Mouse (Mus musculus): ENCODE data around the gene Slc44a1. TPM values are rescaled to one million over a fixed set of nuclear protein-coding genes. Genes with fewer than 3 reads are reported as not detected.
A peak's percentile ranks its signal among the peaks of the same experiment; 100 is the strongest.

Slc44a1 gene
- polyA plus RNA-seq, 1 experiment from 2014 or later = 21.4 TPM

- Histone ChIP-seq H3K9ac (no peak overlapping the region), H3K27ac (no peak overlapping the region), H3K4me3 (no peak overlapping the region), H3K4me2 (replicated peaks) (no peak overlapping the region), H3K36me3 (no peaks in the 10 kb centered on the region), H3K4me1 (no peaks in the 10 kb centered on the region), H3K9me3 (replicated peaks) (no peaks in the 10 kb centered on the region), H3K27me3 (no peaks in the 10 kb centered on the region)
- WGBS = 81% methylated on average over 5 of the region's 5 CpGs
- no peak for ATAC-seq (ENCODE audit: low FRiP score)
These were observed 174.5 kb downstream of the Slc44a1 start for GRCm38 (mm10) chr4:53614576-53615225.

GRCm38 (mm10) chr4:53617968-53618367, 177.8 kb downstream of the Slc44a1 start:
- WGBS = 61% methylated on average over 3 of the region's 3 CpGs
- H3K9ac ChIP-seq = no peak overlapping the region

GRCm38 (mm10) chr4:53620104-53620503, 179.9 kb downstream of the Slc44a1 start:
- Histone ChIP-seq H3K4me2 (replicated peaks) (no peak overlapping the region), H3K4me3 (no peak overlapping the region), H3K27ac (no peak overlapping the region), H3K9ac (no peak overlapping the region), H3K27me3 (no peaks in the 10 kb centered on the region), H3K4me1 (peaks cover 7% of the 10 kb centered on the region), H3K36me3 (no peaks in the 10 kb centered on the region), H3K9me3 (replicated peaks) (no peaks in the 10 kb centered on the region)
- ATAC-seq (ENCODE audit: low FRiP score) = no peak
- WGBS = 85% methylated on average over 6 of the region's 6 CpGs

More at GRCm38 (mm10) chr4:53617968-53618367, 177.8 kb downstream of the Slc44a1 start:
- H3K27me3 ChIP-seq = no peaks in the 10 kb centered on the region
- no peak overlapping the region for H3K27ac ChIP-seq
- H3K9me3 ChIP-seq (replicated peaks) = no peaks in the 10 kb centered on the region
- no peak overlapping the region for H3K4me2 ChIP-seq (replicated peaks)
- no peak for ATAC-seq (ENCODE audit: low FRiP score)
- no peak overlapping the region for H3K4me3 ChIP-seq
- H3K4me1 ChIP-seq = no peaks in the 10 kb centered on the region
- H3K36me3 ChIP-seq = no peaks in the 10 kb centered on the region

- no peak overlapping the region for H3K27ac ChIP-seq
- no peaks in the 10 kb centered on the region for H3K27me3 ChIP-seq
- H3K4me2 ChIP-seq (replicated peaks) = no peak overlapping the region
- 70% methylated on average over 6 of the region's 6 CpGs for WGBS
- H3K9ac ChIP-seq = no peak overlapping the region
- peaks cover 10% of the 10 kb centered on the region for H3K4me1 ChIP-seq
- no peaks in the 10 kb centered on the region for H3K9me3 ChIP-seq (replicated peaks)
- no peaks in the 10 kb centered on the region for H3K36me3 ChIP-seq
- no peak for ATAC-seq (ENCODE audit: low FRiP score)
- no peak overlapping the region for H3K4me3 ChIP-seq
These were observed 180.9 kb downstream of the Slc44a1 start for GRCm38 (mm10) chr4:53621084-53621483.

- Histone ChIP-seq H3K4me2 (replicated peaks) (no peak overlapping the region), H3K27ac (no peak overlapping the region), H3K9ac (no peak overlapping the region), H3K9me3 (replicated peaks) (no peaks in the 10 kb centered on the region), H3K36me3 (no peaks in the 10 kb centered on the region), H3K4me1 (peaks cover 10% of the 10 kb centered on the region), H3K27me3 (no peaks in the 10 kb centered on the region), H3K4me3 (no peak overlapping the region)
- no peak for ATAC-seq (ENCODE audit: low FRiP score)
- 85% methylated on average over 5 of the region's 5 CpGs for WGBS
These were observed 181.3 kb downstream of the Slc44a1 start for GRCm38 (mm10) chr4:53621490-53621889.

GRCm38 (mm10) chr4:53623711-53624110, 183.5 kb downstream of the Slc44a1 start:
- no peaks in the 10 kb centered on the region for H3K27me3 ChIP-seq
- H3K27ac ChIP-seq = no peak overlapping the region
- H3K4me1 ChIP-seq = peaks cover 10% of the 10 kb centered on the region
- H3K4me2 ChIP-seq (replicated peaks) = no peak overlapping the region
- ATAC-seq (ENCODE audit: low FRiP score) = no peak
- no peaks in the 10 kb centered on the region for H3K9me3 ChIP-seq (replicated peaks)
- 84% methylated on average over 1 of the region's 1 CpGs for WGBS
- H3K9ac ChIP-seq = no peak overlapping the region
- no peaks in the 10 kb centered on the region for H3K36me3 ChIP-seq
- H3K4me3 ChIP-seq = no peak overlapping the region

GRCm38 (mm10) chr4:53624816-53625215, 184.6 kb downstream of the Slc44a1 start:
- Histone ChIP-seq H3K4me1 (peaks cover 10% of the 10 kb centered on the region), H3K27ac (no peak overlapping the region), H3K4me2 (replicated peaks) (no peak overlapping the region), H3K36me3 (no peaks in the 10 kb centered on the region), H3K4me3 (no peak overlapping the region), H3K9ac (no peak overlapping the region), H3K27me3 (no peaks in the 10 kb centered on the region), H3K9me3 (replicated peaks) (no peaks in the 10 kb centered on the region)
- ATAC-seq (ENCODE audit: low FRiP score) = peak; percentile 77
- 43% methylated on average over 4 of the region's 4 CpGs for WGBS

- Histone ChIP-seq H3K9me3 (replicated peaks) (no peaks in the 10 kb centered on the region), H3K36me3 (no peaks in the 10 kb centered on the region), H3K27me3 (no peaks in the 10 kb centered on the region), H3K9ac (no peak overlapping the region), H3K4me1 (peaks cover 10% of the 10 kb centered on the region), H3K4me3 (no peak overlapping the region), H3K27ac (no peak overlapping the region), H3K4me2 (replicated peaks) (no peak overlapping the region)
- ATAC-seq (ENCODE audit: low FRiP score) = 0 out of 2 replicates have a peak, but pooled peaks have one; percentile 38
- 77% methylated on average over 3 of the region's 3 CpGs for WGBS
These were observed 185.1 kb downstream of the Slc44a1 start for GRCm38 (mm10) chr4:53625263-53625662.

- Histone ChIP-seq H3K4me3 (no peak overlapping the region), H3K4me2 (replicated peaks) (no peak overlapping the region), H3K9me3 (replicated peaks) (no peaks in the 10 kb centered on the region), H3K4me1 (peaks cover 29% of the 10 kb centered on the region), H3K36me3 (no peaks in the 10 kb centered on the region), H3K27ac (no peak overlapping the region), H3K27me3 (no peaks in the 10 kb centered on the region), H3K9ac (no peak overlapping the region)
- WGBS = 61% methylated on average over 4 of the region's 4 CpGs
- ATAC-seq (ENCODE audit: low FRiP score) = no peak
These were observed 188.7 kb downstream of the Slc44a1 start for GRCm38 (mm10) chr4:53628924-53629323.

- Histone ChIP-seq H3K27me3 (no peaks in the 10 kb centered on the region), H3K27ac (peak overlapping the region; percentile 93), H3K36me3 (no peaks in the 10 kb centered on the region), H3K4me3 (peak overlapping the region; percentile 88), H3K9ac (peak overlapping the region; percentile 93), H3K9me3 (replicated peaks) (no peaks in the 10 kb centered on the region), H3K4me1 (peaks cover 31% of the 10 kb centered on the region), H3K4me2 (replicated peaks) (peak overlapping the region; percentile 65)
- 6% methylated on average over 12 of the region's 12 CpGs for WGBS
- peak; percentile 64 for ATAC-seq (ENCODE audit: low FRiP score)
These were observed 190.7 kb downstream of the Slc44a1 start for GRCm38 (mm10) chr4:53630963-53631315.

GRCm38 (mm10) chr4:53631316-53632010, 191.2 kb downstream of the Slc44a1 start, which contains the start of gene Fsd1l:
TSS of gene Fsd1l (plus strand) at chr4:53631471.
- peak; percentile 90 for ATAC-seq (ENCODE audit: low FRiP score)
- peak within 1 kb of the TSS; percentile 88 for H3K4me3 ChIP-seq
- H3K27ac ChIP-seq = peak within 1 kb of the TSS; percentile 93
- WGBS = under 1% methylated on average over 70 of the region's 88 CpGs
- H3K36me3 ChIP-seq = no peaks in the 10 kb centered on the region
- H3K9ac ChIP-seq = peak within 1 kb of the TSS; percentile 93
- H3K4me2 ChIP-seq (replicated peaks) = peak within 1 kb of the TSS; percentile 65
- H3K27me3 ChIP-seq = no peaks in the 10 kb centered on the region
- peaks cover 33% of the 10 kb centered on the region for H3K4me1 ChIP-seq
- H3K9me3 ChIP-seq (replicated peaks) = no peaks in the 10 kb centered on the region

GRCm38 (mm10) chr4:53632011-53632349, 191.8 kb downstream of the Slc44a1 start:
- no peaks in the 10 kb centered on the region for H3K36me3 ChIP-seq
- 1% methylated on average over 5 of the region's 5 CpGs for WGBS
- H3K9me3 ChIP-seq (replicated peaks) = no peaks in the 10 kb centered on the region
- peak overlapping the region; percentile 93 for H3K9ac ChIP-seq
- peaks cover 33% of the 10 kb centered on the region for H3K4me1 ChIP-seq
- H3K27me3 ChIP-seq = no peaks in the 10 kb centered on the region
- peak overlapping the region; percentile 88 for H3K4me3 ChIP-seq
- peak overlapping the region; percentile 93 for H3K27ac ChIP-seq
- ATAC-seq (ENCODE audit: low FRiP score) = no peak
- H3K4me2 ChIP-seq (replicated peaks) = peak overlapping the region; percentile 65

- Histone ChIP-seq H3K4me3 (no peak overlapping the region), H3K9ac (no peak overlapping the region), H3K27me3 (no peaks in the 10 kb centered on the region), H3K27ac (no peak overlapping the region), H3K9me3 (replicated peaks) (no peaks in the 10 kb centered on the region), H3K4me2 (replicated peaks) (no peak overlapping the region), H3K36me3 (no peaks in the 10 kb centered on the region), H3K4me1 (peaks cover 33% of the 10 kb centered on the region)
- no peak for ATAC-seq (ENCODE audit: low FRiP score)
- WGBS = 75% methylated on average over 3 of the region's 3 CpGs
These were observed 195.1 kb downstream of the Slc44a1 start for GRCm38 (mm10) chr4:53635336-53635735.
